ENCODE assay signal across 10 mouse cellular contexts in genomic region chr17:28936622-28937345, GRCm38 (mm10). TPM values are rescaled to one million over a fixed set of nuclear protein-coding genes. Genes with fewer than 3 reads are reported as not detected.
DNase-seq lines count a peak whose midpoint lies in the region; ATAC-seq and TF ChIP-seq lines count a peak whose summit lies in the region.
"Had no signal": no experiment of that assay in that cellular context is flagged by ENCODE, and none has a peak within 500 bp of the region (broad histone marks: within the 10 kb centered on the region; RNA-seq: fewer than 3 reads in every experiment).

No protein-coding gene starts in this region.

- H3K36me3 ChIP-seq in C2C12 (ENCODE audit: control insufficient read depth, insufficient read depth): no peaks in the 10 kb centered on the region
- H3K36me3 ChIP-seq in liver, embryonic 12.5 days: no peaks in the 10 kb centered on the region
- H3K36me3 ChIP-seq in intestine, embryonic 15.5 days: no peaks in the 10 kb centered on the region
- H3K36me3 ChIP-seq: heart, embryonic 15.5 days had no signal

- H3K4me2 ChIP-seq in liver, embryonic 12.5 days: no peak overlapping the region
- no peak overlapping the region for H3K4me2 ChIP-seq in intestine, embryonic 15.5 days (replicated peaks)
- H3K4me2 ChIP-seq: heart, embryonic 15.5 days had no signal

- intact Hi-C loops in heart, postnatal 10 days (cut with DNase I): no loop called here

- H3K9me3 ChIP-seq in liver, embryonic 12.5 days (replicated peaks): peaks cover 7% of the 10 kb centered on the region; the same call in 1 of the 2 replicates
- no peaks in the 10 kb centered on the region for H3K9me3 ChIP-seq in intestine, embryonic 15.5 days
- H3K9me3 ChIP-seq: heart, embryonic 15.5 days had no signal

- H3ac ChIP-seq in C2C12 (ENCODE audit: control insufficient read depth, insufficient read length, low read depth): no peak overlapping the region

- H3K27me3 ChIP-seq in C2C12 (ENCODE audit: control insufficient read depth, insufficient read depth, insufficient read length): no peaks in the 10 kb centered on the region
- no peaks in the 10 kb centered on the region for H3K27me3 ChIP-seq in liver, embryonic 12.5 days (replicated peaks)
- H3K27me3 ChIP-seq in intestine, embryonic 15.5 days (replicated peaks): no peaks in the 10 kb centered on the region
- H3K27me3 ChIP-seq: heart, embryonic 15.5 days had no signal

- DNase-seq in heart, postnatal 10 days: peak; percentile 16 to 62
- DNase-seq in heart, adult 18-20 months: no peak
- peak; percentile 65 for DNase-seq in adrenal gland, postnatal 25 days
- peak; percentile 88 to 96 for DNase-seq in spleen, postnatal 4 days (ENCODE audit: low spot score in 2 of 2)
- no peak for DNase-seq in left cerebral cortex, adult 8-10 months (ENCODE audit: low spot score in 2 of 2)

- H3K4me3 ChIP-seq in C2C12 (ENCODE audit: insufficient read depth, poor library complexity, severe bottlenecking): no peak overlapping the region
- H3K4me3 ChIP-seq in liver, embryonic 12.5 days: no peak overlapping the region
- no peak overlapping the region for H3K4me3 ChIP-seq in intestine, embryonic 15.5 days (replicated peaks)
- H3K4me3 ChIP-seq: heart, embryonic 15.5 days; myocyte had no signal

- peak; percentile 25; the same call in 1 of the 2 replicates for ATAC-seq in liver, embryonic 12.5 days
- no peak for ATAC-seq in intestine, embryonic 15.5 days

- H3K9ac ChIP-seq in liver, embryonic 12.5 days: no peak overlapping the region
- no peak overlapping the region for H3K9ac ChIP-seq in intestine, embryonic 15.5 days
- H3K9ac ChIP-seq: heart, embryonic 15.5 days had no signal

- peaks cover 34% of the 10 kb centered on the region for H3K4me1 ChIP-seq in liver, embryonic 12.5 days
- peaks cover 4% of the 10 kb centered on the region for H3K4me1 ChIP-seq in intestine, embryonic 15.5 days (replicated peaks)
- H3K4me1 ChIP-seq: heart, embryonic 15.5 days had no signal

- no peaks in the 10 kb centered on the region for H3K79me2 ChIP-seq in C2C12 (ENCODE audit: control insufficient read depth, insufficient read depth)

- no peaks in the 10 kb centered on the region for H3K79me3 ChIP-seq in C2C12 (ENCODE audit: low read depth)

- TF ChIP-seq CTCF in C2C12 (IDR thresholded peaks at IDR 0.05; ENCODE audit: control insufficient read depth, insufficient read depth, insufficient read length): peak; percentile 3

- WGBS in liver, embryonic 12.5 days (ENCODE audit: insufficient replicate concordance): 73% methylated on average over 10 of the region's 10 CpGs
- WGBS in intestine, embryonic 15.5 days: 81% methylated on average over 10 of the region's 10 CpGs

- peak overlapping the region; percentile 32; the same call in 1 of the 2 replicates for H3K27ac ChIP-seq in liver, embryonic 12.5 days
- no peak overlapping the region for H3K27ac ChIP-seq in intestine, embryonic 15.5 days
- H3K27ac ChIP-seq: heart, embryonic 15.5 days had no signal

TF ChIP-seq in C2C12, 6 proteins besides CTCF, POLR2A, EP300 and RAD21:
- TF ChIP-seq MYOD1 (IDR thresholded peaks at IDR 0.05; ENCODE audit: control insufficient read depth, insufficient read length, low read depth) (no peak), MYOG (IDR thresholded peaks at IDR 0.05; ENCODE audit: control insufficient read depth, extremely low read depth, insufficient read length) (no peak), FOSL1 (IDR thresholded peaks at IDR 0.05; ENCODE audit: insufficient read depth, low read length, poor library complexity, severe bottlenecking) (no peak), MAX (IDR thresholded peaks at IDR 0.05) (no peak)

RNA-seq across cellular contexts. Expression of gene Pxt1, which starts 6.9 kb away (rescaled TPM):
- total RNA-seq in heart, postnatal 10 days (2021): not detected
- not detected for total RNA-seq in heart, adult 18-20 months (2021)
- not detected for polyA plus RNA-seq in C2C12 (2012; fragmentation: generic; extraction: Trizol)
- not detected in 2 replicates for total RNA-seq in adrenal gland, postnatal 25 days (2021)
- 0.51 and 0.73 TPM in 2 replicates for polyA plus RNA-seq in liver, embryonic 12.5 days (2016; fragmentation: Nextera tagmentation; extraction: Ambion mirVana)
- polyA plus RNA-seq in intestine, embryonic 15.5 days (2015; fragmentation: Nextera tagmentation; extraction: Ambion mirVana): not detected in 2 replicates
- not detected for total RNA-seq in left cerebral cortex, adult 8-10 months (2022)
- polyA plus RNA-seq: heart, embryonic 15.5 days; myocyte had no signal

RNA-seq across cellular contexts. Expression of gene Kctd20, which starts 15.0 kb away (rescaled TPM):
- total RNA-seq in heart, postnatal 10 days (2021): 10 to 100 TPM; 63.8 to 76.9 TPM
- total RNA-seq in heart, adult 18-20 months (2021): 10 to 100 TPM; 40.9 to 52.6 TPM
- 33.0 TPM for polyA plus RNA-seq in C2C12 (2012; fragmentation: generic; extraction: Trizol)
- total RNA-seq in adrenal gland, postnatal 25 days (2021): 47.8 and 69.8 TPM in 2 replicates
- 87.0 and 92.4 TPM in 2 replicates for polyA plus RNA-seq in liver, embryonic 12.5 days (2016; fragmentation: Nextera tagmentation; extraction: Ambion mirVana)
- 64.9 and 68.9 TPM in 2 replicates for polyA plus RNA-seq in intestine, embryonic 15.5 days (2015; fragmentation: Nextera tagmentation; extraction: Ambion mirVana)
- 10 to 100 TPM; 57.5 to 72.8 (median 64.2) TPM for total RNA-seq in left cerebral cortex, adult 8-10 months (2022)

RNA-seq across cellular contexts. Expression of gene 4930539E08Rik, which starts 21.7 kb away (rescaled TPM):
- under 1 TPM in 1 of 2 experiments, not detected in 1; 0.05 TPM for total RNA-seq in heart, postnatal 10 days (2021)
- total RNA-seq in heart, adult 18-20 months (2021): under 1 TPM in 1 of 2 experiments, not detected in 1; 0.08 TPM
- 0.01 TPM for polyA plus RNA-seq in C2C12 (2012; fragmentation: generic; extraction: Trizol)
- total RNA-seq in adrenal gland, postnatal 25 days (2021): not detected in 2 replicates
- 0.17 and 0.25 TPM in 2 replicates for polyA plus RNA-seq in liver, embryonic 12.5 days (2016; fragmentation: Nextera tagmentation; extraction: Ambion mirVana)
- 4.4 and 4.8 TPM in 2 replicates for polyA plus RNA-seq in intestine, embryonic 15.5 days (2015; fragmentation: Nextera tagmentation; extraction: Ambion mirVana)
- 10 to 100 TPM; 10.5 to 12.1 (median 10.8) TPM for total RNA-seq in left cerebral cortex, adult 8-10 months (2022)
- polyA plus RNA-seq: myocyte had no signal

Comparison
In these comparisons a context has a peak if more than half of its experiments do, and no peak if none do; other contexts are left out.
1. DNase-seq: peak in heart, postnatal 10 days (2 of 2), adrenal gland, postnatal 25 days (single experiment) and spleen, postnatal 4 days (2 of 2); none in heart, adult 18-20 months (0 of 2) and left cerebral cortex, adult 8-10 months (0 of 2).
2. RNA of gene 4930539E08Rik, which starts 21.7 kb away (total RNA-seq): 10.5 to 12.1 TPM in left cerebral cortex, adult 8-10 months; 0.08 TPM in heart, adult 18-20 months, 0.05 TPM in heart, postnatal 10 days and not detected in adrenal gland, postnatal 25 days; every median in the first group is over 10 times any median in the second.